16 mouse cellular contexts compared by ENCODE assay signal in genomic region chr5:102498747-102499146, GRCm38 (mm10). TPM values are rescaled to one million over a fixed set of nuclear protein-coding genes. Genes with fewer than 3 reads are reported as not detected.
A peak's percentile ranks its signal among the peaks of the same experiment; 100 is the strongest.
DNase-seq lines count a peak whose midpoint lies in the region; TF ChIP-seq lines count a peak whose summit lies in the region.
"Had no signal": no experiment of that assay in that cellular context is flagged by ENCODE, and none has a peak within 500 bp of the region (broad histone marks: within the 10 kb centered on the region; RNA-seq: fewer than 3 reads in every experiment).

No protein-coding gene starts in this region.

- TF ChIP-seq POLR2A in spleen, adult 2 months (IDR thresholded peaks at IDR 0.05; ENCODE audit: low read depth, low read length), result no peak

- H3K36me3 ChIP-seq in macrophage (ENCODE audit: inconsistent target), result no peaks in the 10 kb centered on the region
- H3K36me3 ChIP-seq in spleen, adult 2 months (ENCODE audit: control insufficient read depth, insufficient read depth, low read length), result no peaks in the 10 kb centered on the region
- H3K36me3 ChIP-seq: heart, embryonic 12.5 days; hindbrain, embryonic 10.5 days; kidney, embryonic 15.5 days had no signal

- peak; percentile 16 to 34 for DNase-seq in heart, adult 9 months (ENCODE audit: low spot score in 2 of 2)
- no peak for DNase-seq in heart, postnatal 4 days
- peak; percentile 32 for DNase-seq in lung, postnatal 25 days (ENCODE audit: low spot score)
- DNase-seq in lung, postnatal 10 days, result no peak
- DNase-seq in spleen, adult 2 months (ENCODE audit: low read depth in 1 of 2, low spot score in 2 of 2), result peak; percentile 63 to 71
- no peak for DNase-seq in urinary bladder, adult 2 months (ENCODE audit: low spot score)
- DNase-seq in gastrocnemius, adult 8-10 months (ENCODE audit: low spot score in 2 of 2), result no peak
- DNase-seq: cerebellum, adult 18-20 months; gastrocnemius, adult 2 months had no signal

- whole genome bisulfite sequencing in macrophage (ENCODE audit: missing documents), result 0% methylated on average over 5 of the region's 5 CpGs
- 17% methylated on average over 5 of the region's 5 CpGs for WGBS in spleen, adult 2 months

- H3K4me1 ChIP-seq in spleen, adult 2 months (ENCODE audit: control insufficient read depth, insufficient read depth, insufficient read length), result peaks cover 33% of the 10 kb centered on the region
- H3K4me1 ChIP-seq: kidney, embryonic 15.5 days had no signal

- H3K27me3 ChIP-seq in spleen, adult 2 months (ENCODE audit: control insufficient read depth, insufficient read depth, low read length), result no peaks in the 10 kb centered on the region
- H3K27me3 ChIP-seq: forebrain, embryonic 13.5 days; heart, embryonic 12.5 days; limb, embryonic 13.5 days had no signal

- H3K27ac ChIP-seq in macrophage, result peak overlapping the region; percentile 82
- peak overlapping the region; percentile 84 for H3K27ac ChIP-seq in spleen, adult 2 months (ENCODE audit: insufficient read depth, low read length)
- H3K27ac ChIP-seq: forebrain, embryonic 13.5 days; gastrocnemius, adult 2 months; hindbrain, embryonic 10.5 days; kidney, embryonic 15.5 days; layer of hippocampus, adult 2 months; limb, embryonic 13.5 days had no signal

- H3K79me2 ChIP-seq in macrophage (ENCODE audit: inconsistent target), result peaks cover 46% of the 10 kb centered on the region

- H3K4me3 ChIP-seq in macrophage (ENCODE audit: inconsistent target), result no peak overlapping the region
- H3K4me3 ChIP-seq in spleen, adult 2 months (ENCODE audit: extremely low read depth, insufficient read depth, insufficient read length), result no peak overlapping the region
- H3K4me3 ChIP-seq: forebrain, embryonic 13.5 days; gastrocnemius, adult 2 months; heart, embryonic 12.5 days; hindbrain, embryonic 10.5 days; kidney, embryonic 15.5 days; layer of hippocampus, adult 2 months; limb, embryonic 13.5 days had no signal

- no peak for TF ChIP-seq CTCF in spleen, adult 2 months (IDR thresholded peaks at IDR 0.05; ENCODE audit: extremely low read depth, insufficient read depth, insufficient read length, insufficient replicate concordance)

RNA-seq across cellular contexts. Expression of gene Arhgap24, which starts 17.6 kb away (rescaled TPM):
- 10 to 100 TPM; 17.2 to 18.3 TPM for total RNA-seq in heart, postnatal 4 days (2021)
- total RNA-seq in macrophage (2018; cell fraction: chromatin; rRNA removed), result 100 to 1,000 TPM in 1 of 26 experiments, 10 to 100 TPM in 25; 35.8 to 104 (median 61.4) TPM
- 10 to 100 TPM; 10.4 to 21.1 (median 16.8) TPM for total RNA-seq in macrophage (2018; cell fraction: cytosol; rRNA removed)
- 10 to 100 TPM; 25.9 to 99.4 (median 49.8) TPM for total RNA-seq in macrophage (2018; cell fraction: nucleus; rRNA removed)
- polyA plus RNA-seq in macrophage (2018), result 9.2 to 16.8 TPM (median 15.2 TPM) in 3 replicates
- 4.2 and 6.2 TPM in 2 replicates for polyA plus RNA-seq in spleen, adult 2 months (2012; rRNA removed)
- polyA plus RNA-seq in urinary bladder, adult 2 months (2012; rRNA removed), result 20.8 and 21.3 TPM in 2 replicates
- total RNA-seq in gastrocnemius, adult 8-10 months (2022), result 10 to 100 TPM; 12.7 to 16.3 (median 15.9) TPM

Comparison
In these comparisons a context has a peak if more than half of its experiments do, and no peak if none do; other contexts are left out.
1. DNase-seq: peak in heart, adult 9 months (2 of 2), lung, postnatal 25 days (single experiment) and spleen, adult 2 months (2 of 2); none in heart, postnatal 4 days (single experiment), lung, postnatal 10 days (single experiment), urinary bladder, adult 2 months (single experiment) and gastrocnemius, adult 8-10 months (0 of 2).